8 mouse cellular contexts compared by ENCODE assay signal in the genomic region with DNA sequence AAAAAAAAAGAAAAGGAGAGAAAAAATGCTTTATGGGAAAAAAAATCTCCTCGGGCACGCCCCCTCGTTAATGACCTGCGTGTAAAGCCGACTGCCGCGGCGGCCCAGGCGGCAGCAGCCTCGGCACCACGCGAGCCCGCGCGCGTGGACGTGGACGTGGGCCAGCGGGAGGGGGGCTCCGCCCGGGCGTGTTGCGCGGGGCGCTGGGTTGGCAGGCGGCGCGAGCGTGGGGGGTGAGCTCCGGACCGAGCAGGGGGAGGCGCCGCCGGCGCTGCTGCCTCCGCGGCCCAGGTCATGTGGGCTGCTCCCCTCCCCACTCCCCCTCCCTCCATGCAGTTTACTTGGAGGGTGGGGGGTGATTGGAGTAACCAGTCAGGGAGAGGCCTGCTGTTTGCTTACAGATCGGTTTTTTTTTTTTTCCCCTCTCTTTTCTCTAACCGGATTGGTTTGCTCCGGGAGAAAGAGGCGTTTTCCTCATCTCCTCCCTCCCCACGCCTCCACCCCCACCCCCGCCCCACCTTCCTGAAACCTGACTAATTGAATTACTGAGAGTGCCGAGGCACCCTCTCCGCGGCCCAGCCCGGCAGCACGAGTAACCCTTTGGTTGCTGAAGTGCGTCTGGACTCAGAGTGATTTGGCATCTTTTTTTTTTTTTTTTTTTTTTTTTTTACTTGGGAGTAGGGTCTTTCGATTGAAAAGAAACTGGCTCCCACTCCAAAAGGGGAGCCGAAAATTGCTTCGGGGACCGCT. TPM values are rescaled to one million over a fixed set of nuclear protein-coding genes. Genes with fewer than 3 reads are reported as not detected.
A peak's percentile ranks its signal among the peaks of the same experiment; 100 is the strongest.
DNase-seq lines count a peak whose midpoint lies in the region; ATAC-seq and TF ChIP-seq lines count a peak whose summit lies in the region.

No protein-coding gene starts in this region.

- DNase-seq in layer of hippocampus, adult 11-12 months (ENCODE audit: low spot score), result peak; percentile 75
- DNase-seq in layer of hippocampus, adult 9-10 months (ENCODE audit: low spot score), result no peak
- DNase-seq in embryonic facial prominence, embryonic 14.5 days (ENCODE audit: low spot score), result peak; percentile 99
- DNase-seq in heart, adult 9 months (ENCODE audit: low spot score in 2 of 2), result peak; percentile 83 to 85
- peak; percentile 71 for DNase-seq in kidney, adult 9 months
- DNase-seq in midbrain, postnatal 0 days (ENCODE audit: low spot score), result peak; percentile 95

- H3K4me1 ChIP-seq in embryonic facial prominence, embryonic 14.5 days (ENCODE audit: control insufficient read depth, insufficient read depth, low read length), result peaks cover 4% of the 10 kb centered on the region
- peaks cover 12% of the 10 kb centered on the region for H3K4me1 ChIP-seq in limb, embryonic 15.5 days
- no peaks in the 10 kb centered on the region for H3K4me1 ChIP-seq in midbrain, postnatal 0 days (ENCODE audit: insufficient read depth, low read length)
- H3K4me1 ChIP-seq in stomach, embryonic 15.5 days, result no peaks in the 10 kb centered on the region

- H3K4me2 ChIP-seq in embryonic facial prominence, embryonic 14.5 days (ENCODE audit: low read depth, low read length), result peak overlapping the region; percentile 99
- peak overlapping the region; percentile 92 for H3K4me2 ChIP-seq in limb, embryonic 15.5 days
- H3K4me2 ChIP-seq in midbrain, postnatal 0 days (ENCODE audit: low read depth, low read length, poor library complexity, severe bottlenecking), result peak overlapping the region; percentile 84
- peak overlapping the region; percentile 78 for H3K4me2 ChIP-seq in stomach, embryonic 15.5 days

- H3K36me3 ChIP-seq in embryonic facial prominence, embryonic 14.5 days (ENCODE audit: control insufficient read depth, insufficient read depth, low read length), result no peaks in the 10 kb centered on the region
- H3K36me3 ChIP-seq in limb, embryonic 15.5 days, result no peaks in the 10 kb centered on the region
- no peaks in the 10 kb centered on the region for H3K36me3 ChIP-seq in midbrain, postnatal 0 days (ENCODE audit: insufficient read depth, low read length)
- no peaks in the 10 kb centered on the region for H3K36me3 ChIP-seq in stomach, embryonic 15.5 days

- no peaks in the 10 kb centered on the region; the same call in 1 of the 2 replicates for H3K27me3 ChIP-seq in embryonic facial prominence, embryonic 14.5 days (replicated peaks; ENCODE audit: control insufficient read depth, insufficient read depth, low read length)
- H3K27me3 ChIP-seq in limb, embryonic 15.5 days, result no peaks in the 10 kb centered on the region
- H3K27me3 ChIP-seq in midbrain, postnatal 0 days (ENCODE audit: insufficient read depth, low read length), result no peaks in the 10 kb centered on the region
- no peaks in the 10 kb centered on the region for H3K27me3 ChIP-seq in stomach, embryonic 15.5 days (replicated peaks)

- WGBS in embryonic facial prominence, embryonic 14.5 days, result under 1% methylated on average over 26 of the region's 53 CpGs
- WGBS in limb, embryonic 15.5 days, result under 1% methylated on average over 50 of the region's 53 CpGs
- under 1% methylated on average over 52 of the region's 53 CpGs for WGBS in midbrain, postnatal 0 days
- under 1% methylated on average over 43 of the region's 53 CpGs for WGBS in stomach, embryonic 15.5 days

- H3K4me3 ChIP-seq in embryonic facial prominence, embryonic 14.5 days (ENCODE audit: low read depth, low read length), result peak overlapping the region; percentile 93
- H3K4me3 ChIP-seq in limb, embryonic 15.5 days, result peak overlapping the region; percentile 79
- H3K4me3 ChIP-seq in midbrain, postnatal 0 days (ENCODE audit: low read depth, low read length), result peak overlapping the region; percentile 83
- H3K4me3 ChIP-seq in stomach, embryonic 15.5 days (replicated peaks), result peak overlapping the region; percentile 73

- H3K9me3 ChIP-seq in embryonic facial prominence, embryonic 14.5 days (ENCODE audit: control insufficient read depth, low read length), result no peaks in the 10 kb centered on the region
- no peaks in the 10 kb centered on the region for H3K9me3 ChIP-seq in limb, embryonic 15.5 days
- H3K9me3 ChIP-seq in midbrain, postnatal 0 days (ENCODE audit: low read length), result no peaks in the 10 kb centered on the region
- H3K9me3 ChIP-seq in stomach, embryonic 15.5 days, result no peaks in the 10 kb centered on the region

- peak; percentile 89 for ATAC-seq in embryonic facial prominence, embryonic 14.5 days (ENCODE audit: low read depth)
- ATAC-seq in limb, embryonic 15.5 days (ENCODE audit: insufficient number of reproducible peaks, low FRiP score, low TSS enrichment, low read depth), result peak; percentile 91
- peak; percentile 82 for ATAC-seq in midbrain, postnatal 0 days (ENCODE audit: low FRiP score)
- peak; percentile 87 for ATAC-seq in stomach, embryonic 15.5 days (ENCODE audit: insufficient read depth, low FRiP score, low read depth)

- TF ChIP-seq CTCF in midbrain, postnatal 0 days (IDR thresholded peaks at IDR 0.05), result no peak

- peak overlapping the region; percentile 97 for H3K27ac ChIP-seq in embryonic facial prominence, embryonic 14.5 days (replicated peaks; ENCODE audit: low read depth, low read length)
- H3K27ac ChIP-seq in limb, embryonic 15.5 days, result peak overlapping the region; percentile 98
- peak overlapping the region; percentile 78 for H3K27ac ChIP-seq in midbrain, postnatal 0 days (ENCODE audit: low read depth, low read length)
- peak overlapping the region; percentile 95 for H3K27ac ChIP-seq in stomach, embryonic 15.5 days

- peak overlapping the region; percentile 94 for H3K9ac ChIP-seq in embryonic facial prominence, embryonic 14.5 days (ENCODE audit: low read depth, low read length)
- peak overlapping the region; percentile 89 for H3K9ac ChIP-seq in limb, embryonic 15.5 days
- peak overlapping the region; percentile 82 for H3K9ac ChIP-seq in midbrain, postnatal 0 days (replicated peaks; ENCODE audit: low read length, poor library complexity, severe bottlenecking)
- H3K9ac ChIP-seq in stomach, embryonic 15.5 days, result peak overlapping the region; percentile 70; the same call in 1 of the 2 replicates

RNA-seq across cellular contexts. Expression of gene Efna5, which starts 1.8 kb away (rescaled TPM):
- polyA plus RNA-seq in embryonic facial prominence, embryonic 14.5 days (2014; fragmentation: Nextera tagmentation; extraction: Ambion mirVana), result 56.6 and 63.1 TPM in 2 replicates
- polyA plus RNA-seq in limb, embryonic 15.5 days (2015; fragmentation: Nextera tagmentation; extraction: Ambion mirVana), result 53.6 and 62.1 TPM in 2 replicates
- total RNA-seq in midbrain, postnatal 0 days (2014; rRNA removed), result 11.1 and 18.3 TPM in 2 replicates
- polyA plus RNA-seq in midbrain, postnatal 0 days (2015; fragmentation: Nextera tagmentation; extraction: Ambion mirVana), result 48.1 and 59.5 TPM in 2 replicates
- 34.6 and 36.1 TPM in 2 replicates for polyA plus RNA-seq in stomach, embryonic 15.5 days (2015; fragmentation: Nextera tagmentation; extraction: Ambion mirVana)
